Mouse (Mus musculus): ENCODE measurements around the gene Smyd2. TPM values are rescaled to one million over a fixed set of nuclear protein-coding genes. Genes with fewer than 3 reads are reported as not detected.

Smyd2 gene
- polyA plus RNA-seq, 1 experiment from 2014 or later = 49.8 TPM

GRCm38 (mm10) chr1:189852051-189852450 is 70.1 kb downstream of the Smyd2 start:
- Histone ChIP-seq H3K4me2 (replicated peaks) (no peak overlapping the region), H3K4me1 (no peaks in the 10 kb centered on the region), H3K4me3 (no peak overlapping the region), H3K27me3 (no peaks in the 10 kb centered on the region), H3K27ac (no peak overlapping the region), H3K36me3 (peaks cover 12% of the 10 kb centered on the region), H3K9me3 (replicated peaks) (no peaks in the 10 kb centered on the region), H3K9ac (no peak overlapping the region)
- 85% methylated on average over 5 of the region's 5 CpGs for WGBS
- ATAC-seq (ENCODE audit: low FRiP score) = no peak

GRCm38 (mm10) chr1:189849550-189849949 is 72.6 kb downstream of the Smyd2 start:
- no peak overlapping the region for H3K27ac ChIP-seq
- H3K4me2 ChIP-seq (replicated peaks) = no peak overlapping the region
- H3K9me3 ChIP-seq (replicated peaks) = no peaks in the 10 kb centered on the region
- H3K36me3 ChIP-seq = peaks cover 13% of the 10 kb centered on the region
- 81% methylated on average over 11 of the region's 11 CpGs for WGBS
- H3K4me3 ChIP-seq = no peak overlapping the region
- no peaks in the 10 kb centered on the region for H3K4me1 ChIP-seq
- no peak for ATAC-seq (ENCODE audit: low FRiP score)
- H3K9ac ChIP-seq = no peak overlapping the region
- no peaks in the 10 kb centered on the region for H3K27me3 ChIP-seq

GRCm38 (mm10) chr1:189846319-189846718 is 75.8 kb downstream of the Smyd2 start:
- H3K4me1 ChIP-seq = no peaks in the 10 kb centered on the region
- WGBS = 75% methylated on average over 2 of the region's 2 CpGs
- H3K9me3 ChIP-seq (replicated peaks) = no peaks in the 10 kb centered on the region
- no peak overlapping the region for H3K27ac ChIP-seq
- H3K4me2 ChIP-seq (replicated peaks) = no peak overlapping the region
- H3K4me3 ChIP-seq = no peak overlapping the region
- peaks cover 19% of the 10 kb centered on the region for H3K36me3 ChIP-seq
- no peaks in the 10 kb centered on the region for H3K27me3 ChIP-seq
- no peak for ATAC-seq (ENCODE audit: low FRiP score)
- no peak overlapping the region for H3K9ac ChIP-seq

- H3K27ac ChIP-seq = 0 out of 2 replicates have a peak overlapping the region, but pooled peaks have one; percentile 23
- 52% methylated on average over 13 of the region's 13 CpGs for WGBS
- no peak overlapping the region for H3K4me2 ChIP-seq (replicated peaks)
- H3K27me3 ChIP-seq = no peaks in the 10 kb centered on the region
- no peak overlapping the region for H3K9ac ChIP-seq
- 0 out of 2 replicates have a peak, but pooled peaks cover 5% of the 10 kb centered on the region for H3K36me3 ChIP-seq
- H3K4me1 ChIP-seq = peaks cover 15% of the 10 kb centered on the region
- H3K4me3 ChIP-seq = no peak overlapping the region
- ATAC-seq (ENCODE audit: low FRiP score) = no peak
- no peaks in the 10 kb centered on the region for H3K9me3 ChIP-seq (replicated peaks)
Measured at GRCm38 (mm10) chr1:189834166-189834565, 88.0 kb downstream of the Smyd2 start.

GRCm38 (mm10) chr1:189833351-189833750 is 88.8 kb downstream of the Smyd2 start:
- no peak overlapping the region for H3K9ac ChIP-seq
- no peak overlapping the region for H3K4me3 ChIP-seq
- H3K27ac ChIP-seq = no peak overlapping the region
- no peaks in the 10 kb centered on the region for H3K9me3 ChIP-seq (replicated peaks)
- H3K27me3 ChIP-seq = no peaks in the 10 kb centered on the region
- peaks cover 15% of the 10 kb centered on the region for H3K4me1 ChIP-seq
- no peaks in the 10 kb centered on the region for H3K36me3 ChIP-seq
- H3K4me2 ChIP-seq (replicated peaks) = no peak overlapping the region
- ATAC-seq (ENCODE audit: low FRiP score) = no peak
- 70% methylated on average over 7 of the region's 7 CpGs for WGBS

GRCm38 (mm10) chr1:189830797-189831232 is 91.3 kb downstream of the Smyd2 start:
- Histone ChIP-seq H3K9me3 (replicated peaks) (no peaks in the 10 kb centered on the region), H3K27me3 (no peaks in the 10 kb centered on the region), H3K4me1 (peaks cover 15% of the 10 kb centered on the region), H3K4me3 (no peak overlapping the region), H3K4me2 (replicated peaks) (no peak overlapping the region), H3K27ac (no peak overlapping the region), H3K9ac (no peak overlapping the region), H3K36me3 (no peaks in the 10 kb centered on the region)
- ATAC-seq (ENCODE audit: low FRiP score) = no peak
- WGBS = 18% methylated on average over 12 of the region's 12 CpGs

Other genes with a start within 250 kb of the Smyd2 start
- gene Cenpf, start 234.3 kb downstream of the Smyd2 start, polyA plus RNA-seq (2016; fragmentation: Nextera tagmentation; extraction: Ambion mirVana) = 82.6 and 86.6 TPM in 2 replicates
- 7.6 and 8.7 TPM in 2 replicates for gene Ptpn14, start 194.1 kb downstream of the Smyd2 start, polyA plus RNA-seq (2016; fragmentation: Nextera tagmentation; extraction: Ambion mirVana)
- 10.8 and 12.5 TPM in 2 replicates for gene Prox1, start 248.4 kb upstream of the Smyd2 start, polyA plus RNA-seq (2016; fragmentation: Nextera tagmentation; extraction: Ambion mirVana)